Comparison of ENCODE assay signal across 20 mouse cellular contexts in genomic region chr10:120035211-120035733, GRCm38 (mm10).
DNase-seq lines count a peak whose midpoint lies in the region; ATAC-seq and TF ChIP-seq lines count a peak whose summit lies in the region.
"Had no signal": no experiment of that assay in that cellular context is flagged by ENCODE, and none has a peak within 500 bp of the region (broad histone marks: within the 10 kb centered on the region; RNA-seq: fewer than 3 reads in every experiment).

No protein-coding gene starts in this region.

- no peak overlapping the region for H3K9ac ChIP-seq in embryonic facial prominence, embryonic 13.5 days
- peak overlapping the region; percentile 22; the same call in 1 of the 2 replicates for H3K9ac ChIP-seq in forebrain, embryonic 15.5 days (replicated peaks)
- H3K9ac ChIP-seq in midbrain, embryonic 15.5 days, result no peak overlapping the region
- H3K9ac ChIP-seq: heart, embryonic 15.5 days; lung, embryonic 14.5 days had no signal

- no peaks in the 10 kb centered on the region for H3K27me3 ChIP-seq in embryonic facial prominence, embryonic 13.5 days
- H3K27me3 ChIP-seq in embryonic facial prominence, embryonic 10.5 days (replicated peaks; ENCODE audit: low read depth, poor library complexity, severe bottlenecking), result no peaks in the 10 kb centered on the region
- no peaks in the 10 kb centered on the region for H3K27me3 ChIP-seq in forebrain, embryonic 15.5 days
- H3K27me3 ChIP-seq in midbrain, embryonic 15.5 days (replicated peaks), result no peaks in the 10 kb centered on the region
- H3K27me3 ChIP-seq: CH12.LX; heart, embryonic 15.5 days had no signal

- TF ChIP-seq CTCF in brain, embryonic 14.5 days (IDR thresholded peaks at IDR 0.05; ENCODE audit: borderline replicate concordance, extremely low read depth, insufficient read depth, insufficient read length), result no peak

- H3K4me3 ChIP-seq in embryonic facial prominence, embryonic 13.5 days, result no peak overlapping the region
- H3K4me3 ChIP-seq in embryonic facial prominence, embryonic 10.5 days, result no peak overlapping the region
- H3K4me3 ChIP-seq in forebrain, embryonic 15.5 days, result no peak overlapping the region; the same call in 1 of the 2 replicates
- H3K4me3 ChIP-seq in midbrain, embryonic 15.5 days, result peak overlapping the region; percentile 5; the same call in 1 of the 2 replicates
- H3K4me3 ChIP-seq: heart, adult 2 months; heart, embryonic 15.5 days; limb, embryonic 10.5 days had no signal

- DNase-seq in embryonic facial prominence, embryonic 10.5 days (ENCODE audit: low spot score), result no peak
- DNase-seq in brain, embryonic 14.5 days (ENCODE audit: low read depth), result peak; percentile 57
- DNase-seq in lung, postnatal 36 days, result no peak
- DNase-seq in thymus, postnatal 14 days, result no peak
- DNase-seq: adrenal gland, postnatal 10 days; cerebellum, adult 18-20 months; gastrocnemius, postnatal 14 days; heart, adult 2 months; kidney, adult 9 months; layer of hippocampus, postnatal 36 days; lung, embryonic 14.5 days had no signal

- H3K4me1 ChIP-seq in embryonic facial prominence, embryonic 13.5 days, result peaks cover 10% of the 10 kb centered on the region
- H3K4me1 ChIP-seq in embryonic facial prominence, embryonic 10.5 days, result 0 out of 2 replicates have a peak, but pooled peaks cover 9% of the 10 kb centered on the region
- peaks cover 40% of the 10 kb centered on the region for H3K4me1 ChIP-seq in forebrain, embryonic 15.5 days
- peaks cover 14% of the 10 kb centered on the region for H3K4me1 ChIP-seq in midbrain, embryonic 15.5 days
- H3K4me1 ChIP-seq: heart, embryonic 15.5 days; limb, embryonic 10.5 days had no signal

- H3K27ac ChIP-seq in embryonic facial prominence, embryonic 13.5 days, result no peak overlapping the region
- no peak overlapping the region for H3K27ac ChIP-seq in embryonic facial prominence, embryonic 10.5 days (replicated peaks)
- H3K27ac ChIP-seq in forebrain, embryonic 15.5 days (replicated peaks), result 0 out of 2 replicates have a peak overlapping the region, but pooled peaks have one; percentile 13
- H3K27ac ChIP-seq in midbrain, embryonic 15.5 days, result peak overlapping the region; percentile 19; the same call in 1 of the 2 replicates
- H3K27ac ChIP-seq: heart, adult 2 months; heart, embryonic 15.5 days; limb, embryonic 10.5 days; macrophage had no signal

- peaks cover 7% of the 10 kb centered on the region; the same call in 1 of the 2 replicates for H3K36me3 ChIP-seq in embryonic facial prominence, embryonic 13.5 days
- H3K36me3 ChIP-seq in embryonic facial prominence, embryonic 10.5 days (replicated peaks), result no peaks in the 10 kb centered on the region; the same call in 1 of the 2 replicates
- H3K36me3 ChIP-seq in forebrain, embryonic 15.5 days, result no peaks in the 10 kb centered on the region
- H3K36me3 ChIP-seq in midbrain, embryonic 15.5 days (replicated peaks), result no peaks in the 10 kb centered on the region
- H3K36me3 ChIP-seq: heart, embryonic 15.5 days; limb, embryonic 10.5 days had no signal

- peak overlapping the region; percentile 27; the same call in 1 of the 2 replicates for H3K4me2 ChIP-seq in embryonic facial prominence, embryonic 13.5 days
- H3K4me2 ChIP-seq in forebrain, embryonic 15.5 days (replicated peaks), result peak overlapping the region; percentile 32
- H3K4me2 ChIP-seq in midbrain, embryonic 15.5 days, result peak overlapping the region; percentile 35
- H3K4me2 ChIP-seq: heart, embryonic 15.5 days; liver, embryonic 11.5 days; lung, embryonic 14.5 days had no signal

- WGBS in embryonic facial prominence, embryonic 13.5 days, result 46% methylated on average over 15 of the region's 15 CpGs
- WGBS in embryonic facial prominence, embryonic 10.5 days, result 58% methylated on average over 15 of the region's 15 CpGs
- 11% methylated on average over 15 of the region's 15 CpGs for WGBS in forebrain, embryonic 15.5 days
- WGBS in midbrain, embryonic 15.5 days, result 18% methylated on average over 15 of the region's 15 CpGs

- no peak for ATAC-seq in embryonic facial prominence, embryonic 13.5 days (ENCODE audit: insufficient number of reproducible peaks, insufficient read depth, low FRiP score, low TSS enrichment, low read depth)
- no peak for ATAC-seq in forebrain, embryonic 15.5 days (replicated peaks)
- ATAC-seq in midbrain, embryonic 15.5 days (replicated peaks), result peak; percentile 43
- ATAC-seq in erythroblast, adult 5-6 weeks (replicated peaks; ENCODE audit: low FRiP score, poor library complexity, severe bottlenecking), result no peak

- no peaks in the 10 kb centered on the region for H3K9me3 ChIP-seq in embryonic facial prominence, embryonic 13.5 days
- no peaks in the 10 kb centered on the region for H3K9me3 ChIP-seq in embryonic facial prominence, embryonic 10.5 days
- H3K9me3 ChIP-seq in forebrain, embryonic 15.5 days, result no peaks in the 10 kb centered on the region
- no peaks in the 10 kb centered on the region for H3K9me3 ChIP-seq in midbrain, embryonic 15.5 days
- H3K9me3 ChIP-seq: heart, embryonic 15.5 days; limb, embryonic 10.5 days had no signal

- TF ChIP-seq POLR2A in brain, embryonic 14.5 days (IDR thresholded peaks at IDR 0.05; ENCODE audit: borderline replicate concordance, extremely low read depth, insufficient read depth, insufficient read length, poor library complexity, severe bottlenecking), result no peak

Comparison
In these comparisons a context has a peak if more than half of its experiments do, and no peak if none do; other contexts are left out.
1. H3K27ac ChIP-seq: peak in forebrain, embryonic 15.5 days (single experiment) and midbrain, embryonic 15.5 days (single experiment); none in embryonic facial prominence, embryonic 13.5 days (single experiment) and embryonic facial prominence, embryonic 10.5 days (single experiment).
2. Peak in every context shown above with its lines, with median percentiles within 50 percentile points of each other: H3K4me2 ChIP-seq.